Mouse (Mus musculus): ENCODE data around the gene Hoxb3. TPM values are rescaled to one million over a fixed set of nuclear protein-coding genes. Genes with fewer than 3 reads are reported as not detected.
A peak's percentile ranks its signal among the peaks of the same experiment; 100 is the strongest.

The Hoxb3 gene
- polyA plus RNA-seq, 1 experiment: not detected

GRCm38 (mm10) chr11:96288455-96289221 lies 34.5 kb upstream of the Hoxb3 start:
- H3K4me1 ChIP-seq (ENCODE audit: control insufficient read depth, insufficient read depth, low read length): no peaks in the 10 kb centered on the region
- no peak for TF ChIP-seq POLR2A (IDR thresholded peaks at IDR 0.05; ENCODE audit: extremely low read depth, insufficient read depth, low read length)
- TF ChIP-seq CTCF (IDR thresholded peaks at IDR 0.05; ENCODE audit: extremely low read depth, insufficient read depth, low read length): no peak
- no peak overlapping the region for H3K4me3 ChIP-seq (ENCODE audit: insufficient read depth, low read length)
- no peak overlapping the region for H3K27ac ChIP-seq (ENCODE audit: insufficient read depth, low read length)

- TF ChIP-seq CTCF (IDR thresholded peaks at IDR 0.05; ENCODE audit: extremely low read depth, insufficient read depth, low read length) (no peak), POLR2A (IDR thresholded peaks at IDR 0.05; ENCODE audit: extremely low read depth, insufficient read depth, low read length) (no peak)
- Histone ChIP-seq H3K4me3 (ENCODE audit: insufficient read depth, low read length) (no peak overlapping the region), H3K27ac (ENCODE audit: insufficient read depth, low read length) (no peak overlapping the region), H3K4me1 (ENCODE audit: control insufficient read depth, insufficient read depth, low read length) (no peaks in the 10 kb centered on the region)
These were observed 33.8 kb upstream of the Hoxb3 start for GRCm38 (mm10) chr11:96289293-96289692.

GRCm38 (mm10) chr11:96289837-96290236 lies 33.3 kb upstream of the Hoxb3 start:
- Histone ChIP-seq H3K27ac (ENCODE audit: insufficient read depth, low read length) (no peak overlapping the region), H3K4me1 (ENCODE audit: control insufficient read depth, insufficient read depth, low read length) (no peaks in the 10 kb centered on the region), H3K4me3 (ENCODE audit: insufficient read depth, low read length) (no peak overlapping the region)
- TF ChIP-seq POLR2A (IDR thresholded peaks at IDR 0.05; ENCODE audit: extremely low read depth, insufficient read depth, low read length): no peak
- no peak for TF ChIP-seq CTCF (IDR thresholded peaks at IDR 0.05; ENCODE audit: extremely low read depth, insufficient read depth, low read length)

- TF ChIP-seq POLR2A (IDR thresholded peaks at IDR 0.05; ENCODE audit: extremely low read depth, insufficient read depth, low read length) (no peak), CTCF (IDR thresholded peaks at IDR 0.05; ENCODE audit: extremely low read depth, insufficient read depth, low read length) (no peak)
- Histone ChIP-seq H3K27ac (ENCODE audit: insufficient read depth, low read length) (no peak overlapping the region), H3K4me3 (ENCODE audit: insufficient read depth, low read length) (no peak overlapping the region), H3K4me1 (ENCODE audit: control insufficient read depth, insufficient read depth, low read length) (no peaks in the 10 kb centered on the region)
These were observed 32.3 kb upstream of the Hoxb3 start for GRCm38 (mm10) chr11:96290705-96291355.

- Histone ChIP-seq H3K4me1 (ENCODE audit: control insufficient read depth, insufficient read depth, low read length) (no peaks in the 10 kb centered on the region), H3K27ac (ENCODE audit: insufficient read depth, low read length) (no peak within 1 kb of the TSS), H3K4me3 (ENCODE audit: insufficient read depth, low read length) (no peak within 1 kb of the TSS)
- TF ChIP-seq POLR2A (IDR thresholded peaks at IDR 0.05; ENCODE audit: extremely low read depth, insufficient read depth, low read length) (no peak), CTCF (IDR thresholded peaks at IDR 0.05; ENCODE audit: extremely low read depth, insufficient read depth, low read length) (no peak)
These were observed 31.2 kb upstream of the Hoxb3 start, which contains the start of gene Hoxb6 for GRCm38 (mm10) chr11:96291681-96292564. Gene Hoxb6 (plus strand): TSS chr11:96292476.

GRCm38 (mm10) chr11:96292565-96293301 lies 30.4 kb upstream of the Hoxb3 start:
- H3K4me1 ChIP-seq (ENCODE audit: control insufficient read depth, insufficient read depth, low read length): no peaks in the 10 kb centered on the region
- H3K27ac ChIP-seq (ENCODE audit: insufficient read depth, low read length): no peak overlapping the region
- no peak for TF ChIP-seq CTCF (IDR thresholded peaks at IDR 0.05; ENCODE audit: extremely low read depth, insufficient read depth, low read length)
- no peak for TF ChIP-seq POLR2A (IDR thresholded peaks at IDR 0.05; ENCODE audit: extremely low read depth, insufficient read depth, low read length)
- no peak overlapping the region for H3K4me3 ChIP-seq (ENCODE audit: insufficient read depth, low read length)

GRCm38 (mm10) chr11:96293302-96293921 lies 29.7 kb upstream of the Hoxb3 start:
- H3K4me3 ChIP-seq (ENCODE audit: insufficient read depth, low read length): no peak overlapping the region
- no peaks in the 10 kb centered on the region for H3K4me1 ChIP-seq (ENCODE audit: control insufficient read depth, insufficient read depth, low read length)
- TF ChIP-seq CTCF (IDR thresholded peaks at IDR 0.05; ENCODE audit: extremely low read depth, insufficient read depth, low read length): no peak
- TF ChIP-seq POLR2A (IDR thresholded peaks at IDR 0.05; ENCODE audit: extremely low read depth, insufficient read depth, low read length): no peak
- H3K27ac ChIP-seq (ENCODE audit: insufficient read depth, low read length): no peak overlapping the region

GRCm38 (mm10) chr11:96294245-96295091 lies 28.7 kb upstream of the Hoxb3 start:
- Histone ChIP-seq H3K4me3 (ENCODE audit: insufficient read depth, low read length) (no peak overlapping the region), H3K4me1 (ENCODE audit: control insufficient read depth, insufficient read depth, low read length) (no peaks in the 10 kb centered on the region), H3K27ac (ENCODE audit: insufficient read depth, low read length) (no peak overlapping the region)
- TF ChIP-seq CTCF (IDR thresholded peaks at IDR 0.05; ENCODE audit: extremely low read depth, insufficient read depth, low read length) (peak; percentile 58), POLR2A (IDR thresholded peaks at IDR 0.05; ENCODE audit: extremely low read depth, insufficient read depth, low read length) (no peak)
